Mouse (Mus musculus) brain, embryonic 18.5 days (tissue): ENCODE measurements around the gene H2-Ab1.
"Not testable (repeated sequence)": the region's sequence is repeated elsewhere in the genome, so short reads cannot be mapped to it uniquely, and the experiment has no call there.

Source experiments
- DNase-seq: peaks from one replicate; pipeline ENCODE4 v3.0.0-alpha.2; 2012; ENCODE audit warnings: low read depth, low spot score

The H2-Ab1 gene

DNA sequence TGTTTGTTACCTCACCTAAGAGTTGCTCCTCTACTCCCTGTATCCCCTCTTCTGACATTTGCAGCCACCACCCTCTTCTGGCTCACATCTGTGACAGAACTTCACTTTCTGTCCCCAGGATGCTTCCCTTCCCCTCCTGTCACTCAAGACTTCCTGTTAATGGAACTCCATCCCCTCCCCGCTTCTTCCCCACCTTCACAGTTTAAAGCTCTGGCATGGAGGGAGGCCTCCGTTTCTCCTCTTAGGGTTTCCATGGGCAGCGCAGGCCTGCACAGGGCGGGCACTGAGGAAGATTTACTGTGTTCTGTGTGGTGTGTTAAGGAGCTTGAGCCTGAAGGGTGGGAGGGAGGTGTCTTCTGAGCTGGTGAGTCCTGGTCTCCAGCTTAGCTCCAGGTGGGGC, 50.7 kb downstream of the H2-Ab1 start:
- DNase-seq = no peak

- no peak for DNase-seq
Measured at GRCm38 (mm10) chr17:34309225-34309624, 51.7 kb downstream of the H2-Ab1 start.

- DNase-seq = peak; percentile 32
Measured at GRCm38 (mm10) chr17:34309683-34310385, 52.3 kb downstream of the H2-Ab1 start.

- DNase-seq = not testable (repeated sequence)
Measured at GRCm38 (mm10) chr17:34310526-34310925, 53.0 kb downstream of the H2-Ab1 start.

DNA sequence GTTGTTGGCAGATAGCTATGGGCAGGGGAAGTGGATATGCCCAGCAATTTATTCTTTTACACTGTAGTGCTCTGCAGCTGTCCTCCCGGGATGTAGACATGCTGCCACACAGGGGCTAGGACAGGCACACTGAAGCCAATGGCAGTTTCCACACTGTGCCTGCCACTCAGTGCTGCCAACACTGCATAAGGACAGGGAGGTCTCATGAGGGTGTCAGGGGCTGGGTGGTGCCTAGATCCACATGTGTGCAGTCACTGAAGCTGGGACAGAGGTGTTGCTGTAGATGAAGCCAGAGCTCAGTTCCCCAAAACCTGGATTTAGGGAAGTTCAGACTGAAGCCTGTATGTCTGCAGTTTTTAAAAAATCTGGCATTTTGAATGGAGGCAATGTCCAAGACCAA, 54.7 kb downstream of the H2-Ab1 start:
- no peak for DNase-seq

DNA sequence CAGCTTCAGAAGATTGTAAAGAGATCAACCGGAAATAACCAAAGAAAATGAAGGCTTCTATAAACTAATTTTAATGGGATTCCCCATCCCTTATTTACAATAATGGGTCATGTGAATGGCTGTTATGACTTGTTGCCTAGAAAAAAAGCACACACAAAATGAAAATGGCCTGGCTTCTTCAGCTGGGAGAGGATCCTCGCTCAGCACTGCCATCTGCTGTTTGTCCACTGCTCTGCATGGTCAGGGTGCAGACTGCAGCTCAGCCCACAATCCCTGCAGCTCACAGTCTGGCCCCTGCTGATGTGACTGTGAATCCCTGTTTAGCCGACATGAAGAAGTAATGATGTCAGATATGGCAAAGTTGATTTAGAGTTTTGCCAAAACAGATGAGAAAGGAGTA, 55.9 kb downstream of the H2-Ab1 start:
- DNase-seq = no peak

DNA sequence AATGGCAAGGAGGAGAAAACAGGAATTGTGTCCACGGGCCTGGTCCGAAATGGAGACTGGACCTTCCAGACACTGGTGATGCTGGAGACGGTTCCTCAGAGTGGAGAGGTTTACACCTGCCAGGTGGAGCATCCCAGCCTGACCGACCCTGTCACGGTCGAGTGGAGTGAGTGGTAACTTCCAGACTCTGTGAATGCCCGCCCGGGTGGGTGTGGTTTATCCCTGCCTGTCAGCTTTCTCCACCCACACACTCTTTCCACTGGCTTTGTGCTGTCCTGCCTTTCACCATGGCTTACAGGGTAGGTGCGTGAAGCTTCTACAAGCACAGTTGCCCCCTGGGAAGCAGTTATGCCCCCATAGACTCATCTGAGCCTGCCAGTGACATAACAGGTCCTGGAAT, 56.8 kb downstream of the H2-Ab1 start:
- no peak for DNase-seq

GRCm38 (mm10) chr17:34315512-34315911, 58.0 kb downstream of the H2-Ab1 start:
- DNase-seq = no peak

DNA sequence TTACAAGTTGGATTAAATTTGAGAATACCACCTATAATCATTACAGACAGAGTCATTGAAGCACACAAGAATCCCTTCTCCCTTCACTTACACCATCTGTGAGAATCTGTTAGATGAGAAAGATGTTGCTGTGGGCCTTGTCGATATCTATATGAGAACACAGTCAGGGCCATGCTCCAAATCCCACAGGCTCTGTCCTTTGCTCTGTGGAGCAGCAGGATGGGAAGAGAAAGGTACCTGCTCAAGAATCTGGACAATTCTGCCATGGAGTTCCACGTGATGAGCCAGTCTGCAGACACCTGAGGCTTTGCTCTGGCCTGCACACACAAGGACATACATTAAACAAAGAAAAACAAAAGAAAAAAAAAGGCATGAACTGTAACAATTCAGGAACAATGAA, 59.2 kb downstream of the H2-Ab1 start:
- no peak for DNase-seq

GRCm38 (mm10) chr17:34317275-34317674, 59.8 kb downstream of the H2-Ab1 start:
- no peak for DNase-seq
